Mouse (Mus musculus) testis, adult 2 months (tissue): ENCODE results near the gene Zwint. TPM values are rescaled to one million over a fixed set of nuclear protein-coding genes. Genes with fewer than 3 reads are reported as not detected.
A peak's percentile ranks its signal among the peaks of the same experiment; 100 is the strongest.

Source experiments
- H3K27ac ChIP-seq: fragments of 200-500 bp; 2 replicates; pipeline ENCODE4 v1.5.1; 2012; ENCODE audit warnings: low read depth, low read length; ENCODE audit not compliant: control insufficient read depth, insufficient read depth
- H3K27me3 ChIP-seq: fragments of 200-500 bp; 2 replicates; pipeline ENCODE4 v1.6.1; 2012; ENCODE audit warnings: mild to moderate bottlenecking, low read length, moderate library complexity; ENCODE audit not compliant: control insufficient read depth, insufficient read depth
- H3K36me3 ChIP-seq: fragments of 200-500 bp; 2 replicates; pipeline ENCODE4 v1.6.1; 2012; ENCODE audit warnings: mild to moderate bottlenecking, low read length; ENCODE audit not compliant: control insufficient read depth, insufficient read depth
- H3K4me1 ChIP-seq: fragments of 200-500 bp; 2 replicates; pipeline ENCODE4 v1.6.1; 2012; ENCODE audit warnings: low read length; ENCODE audit not compliant: control insufficient read depth, insufficient read depth
- H3K4me3 ChIP-seq: fragments of 200-500 bp; 2 replicates; pipeline ENCODE4 v1.5.1; 2012; ENCODE audit warnings: low read depth, mild to moderate bottlenecking, low read length, moderate library complexity, mixed read lengths; ENCODE audit not compliant: control insufficient read depth
- CTCF ChIP-seq: fragments of 200-500 bp; IDR thresholded peaks from 2 replicates; pipeline ENCODE4 v1.5.1; 2012; ENCODE audit warnings: low read depth, mild to moderate bottlenecking, inconsistent platforms, low read length, moderate library complexity; ENCODE audit not compliant: control insufficient read depth, insufficient read depth, insufficient replicate concordance
- POLR2A ChIP-seq: fragments of 200-500 bp; IDR thresholded peaks from 2 replicates; pipeline ENCODE4 v1.6.1; 2012; ENCODE audit warnings: low read depth, mild to moderate bottlenecking, inconsistent platforms, low read length, moderate library complexity; ENCODE audit not compliant: control insufficient read depth
- polyA plus RNA-seq: library from polyadenylated mRNA; depleted of rRNA; stranded (reverse); fragments of >200 nt; gene quantifications from 2 replicates; pipeline ENCODE4 v1.2.3, GENCODE M21; 2012; rRNA removed

Gene Zwint
- 39.0 and 52.8 TPM in 2 replicates for polyA plus RNA-seq

DNA sequence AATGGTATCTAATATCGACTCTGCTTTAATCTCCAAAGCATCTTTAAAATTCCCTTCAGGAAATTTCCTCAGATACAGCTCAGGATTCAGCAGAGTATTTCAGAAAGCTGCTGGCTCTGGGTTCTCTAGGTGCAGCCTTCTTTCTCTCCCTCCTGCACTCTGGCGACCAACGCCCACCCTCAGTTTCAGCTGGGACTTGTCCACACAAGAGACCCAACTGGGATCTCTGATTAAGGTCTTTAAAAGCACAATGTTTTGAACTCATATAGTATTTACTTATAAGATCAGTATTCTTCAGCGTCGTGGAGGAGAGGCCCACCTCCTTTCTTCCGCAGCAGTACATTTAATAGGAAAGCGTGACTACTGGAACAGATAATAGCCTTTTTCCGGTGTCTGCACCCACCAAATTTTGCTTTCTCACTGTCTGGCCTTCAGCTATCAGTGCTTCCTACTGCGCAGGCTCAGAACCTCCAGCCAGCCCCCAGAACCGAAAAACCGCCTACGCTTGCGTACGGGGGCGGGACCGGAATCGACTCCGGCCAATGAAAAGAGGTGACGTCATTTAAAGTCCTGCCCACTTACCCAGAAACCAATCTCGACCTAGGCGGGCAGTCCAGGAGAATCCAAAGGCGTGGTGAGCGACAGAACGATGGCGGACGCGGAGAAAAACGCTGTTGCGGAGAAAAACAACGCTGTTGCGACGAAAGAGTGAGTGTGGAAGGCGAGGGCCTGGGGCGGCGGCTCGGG, at the start of gene Zwint:
Gene Zwint (plus strand): TSS at position 576 of the 747 bp plus-strand sequence.
- Histone ChIP-seq H3K4me3 (peak within 1 kb of the TSS; percentile 100), H3K27ac (peak within 1 kb of the TSS; percentile 96), H3K27me3 (no peaks in the 10 kb centered on the region), H3K36me3 (peaks cover 2% of the 10 kb centered on the region), H3K4me1 (peaks cover 10% of the 10 kb centered on the region)
- peak; percentile 94 for TF ChIP-seq POLR2A
- TF ChIP-seq CTCF, result no peak

DNA sequence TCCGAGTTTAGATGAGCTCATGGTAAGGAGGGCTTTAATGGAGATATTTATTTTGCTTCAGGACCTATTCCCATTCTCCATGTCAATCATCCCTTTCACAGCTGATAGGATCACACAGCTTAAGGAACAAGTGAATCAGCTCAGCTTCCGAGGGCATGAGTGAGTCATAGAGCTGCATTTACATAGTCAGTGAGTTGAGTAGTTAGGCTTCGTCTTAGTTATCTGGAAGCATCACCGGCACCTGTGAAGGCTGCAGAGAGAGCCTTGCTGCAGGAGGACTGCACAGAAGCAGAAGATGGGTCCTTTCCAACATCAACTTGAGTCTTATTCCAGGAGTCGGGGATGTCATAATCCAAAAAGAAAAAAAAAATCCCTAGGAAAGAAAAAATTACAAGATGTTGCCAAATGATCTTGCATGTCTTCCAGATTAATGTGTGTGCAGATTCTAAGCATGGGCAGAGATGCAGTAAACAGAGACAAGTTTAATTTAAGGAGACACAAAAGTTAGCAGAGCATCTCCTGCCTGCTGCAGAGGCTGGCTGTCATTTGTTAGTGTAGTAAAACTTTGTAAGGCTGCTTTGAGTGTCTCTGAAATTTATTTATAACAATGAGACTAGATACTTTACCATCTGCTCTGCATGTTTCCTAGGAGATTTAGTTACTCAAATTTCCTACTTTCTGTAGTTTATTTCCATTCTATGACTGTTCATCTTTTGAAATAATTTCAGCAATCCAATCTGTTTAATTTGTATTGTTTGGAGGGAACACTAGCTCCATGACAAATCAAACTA, 41.3 kb upstream of the Zwint start:
- H3K27me3 ChIP-seq, result no peaks in the 10 kb centered on the region
- no peaks in the 10 kb centered on the region for H3K4me1 ChIP-seq
- no peaks in the 10 kb centered on the region for H3K36me3 ChIP-seq
- TF ChIP-seq CTCF (no peak), POLR2A (no peak)
- H3K27ac ChIP-seq, result no peak overlapping the region
- no peak overlapping the region for H3K4me3 ChIP-seq

DNA sequence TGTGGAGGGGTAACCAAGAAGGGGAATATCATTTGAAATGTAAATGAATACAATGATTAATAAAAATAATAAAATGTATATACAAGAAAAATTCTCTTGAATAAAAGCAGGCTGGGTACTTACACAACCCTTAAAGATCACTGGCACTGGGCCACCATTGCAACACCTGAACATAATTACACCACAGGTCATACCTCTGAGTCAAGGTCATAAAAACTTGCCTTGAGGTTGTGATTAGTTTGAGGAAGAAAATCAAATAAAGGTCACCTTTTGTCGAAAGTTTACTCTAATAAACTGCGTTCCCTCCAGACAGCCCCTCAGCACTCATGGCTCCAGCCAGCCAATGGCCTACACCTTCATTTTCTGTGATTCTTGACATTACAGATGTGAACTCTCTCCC, 38.5 kb upstream of the Zwint start:
- H3K36me3 ChIP-seq, result no peaks in the 10 kb centered on the region
- no peak for TF ChIP-seq CTCF
- no peak for TF ChIP-seq POLR2A
- no peak overlapping the region for H3K27ac ChIP-seq
- no peak overlapping the region for H3K4me3 ChIP-seq
- H3K27me3 ChIP-seq, result no peaks in the 10 kb centered on the region
- no peaks in the 10 kb centered on the region for H3K4me1 ChIP-seq

DNA sequence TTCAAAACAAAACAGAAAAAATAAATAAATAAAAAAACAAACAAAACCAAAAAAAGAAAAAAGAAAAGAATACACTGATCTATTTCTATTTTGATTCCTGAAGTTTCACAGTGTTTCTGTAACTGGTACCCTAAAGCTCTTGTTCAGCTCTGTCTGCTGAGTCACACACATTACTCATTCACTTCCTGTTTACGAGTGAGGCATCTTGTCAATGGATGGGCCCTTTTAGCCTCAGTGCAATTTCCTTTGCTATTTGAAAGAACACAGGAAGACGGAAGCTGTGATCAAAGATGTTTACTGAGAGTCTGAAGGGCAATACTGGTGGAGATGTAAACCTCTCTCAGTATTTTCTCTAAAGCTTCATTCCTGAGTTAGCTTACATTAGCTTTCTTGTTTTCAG, 34.1 kb upstream of the Zwint start:
- no peaks in the 10 kb centered on the region for H3K36me3 ChIP-seq
- H3K27me3 ChIP-seq, result no peaks in the 10 kb centered on the region
- H3K4me3 ChIP-seq, result no peak overlapping the region
- TF ChIP-seq POLR2A, result no peak
- TF ChIP-seq CTCF, result no peak
- no peaks in the 10 kb centered on the region for H3K4me1 ChIP-seq
- no peak overlapping the region for H3K27ac ChIP-seq

DNA sequence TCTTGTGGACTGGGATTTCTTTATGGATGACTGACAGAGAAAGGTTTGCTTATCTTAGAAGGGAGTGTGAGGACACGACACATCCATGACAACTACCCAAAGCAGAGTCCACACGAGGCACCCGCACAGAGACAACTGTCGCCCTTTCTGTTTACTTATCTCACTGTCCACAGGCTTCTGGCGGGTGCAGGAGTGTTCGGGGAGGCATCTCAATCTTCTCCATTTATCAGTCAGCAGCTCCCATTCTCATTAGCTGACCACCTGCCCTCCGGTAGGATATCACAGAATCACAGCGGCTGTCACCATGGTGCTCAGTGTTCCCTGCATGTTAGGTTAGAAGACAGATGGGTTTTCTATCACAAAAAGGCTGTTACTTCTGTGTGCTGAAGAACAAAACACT, 31.1 kb upstream of the Zwint start:
- Histone ChIP-seq H3K27me3 (no peaks in the 10 kb centered on the region), H3K4me3 (no peak overlapping the region), H3K4me1 (no peaks in the 10 kb centered on the region), H3K36me3 (no peaks in the 10 kb centered on the region), H3K27ac (no peak overlapping the region)
- TF ChIP-seq CTCF, result no peak
- no peak for TF ChIP-seq POLR2A

DNA sequence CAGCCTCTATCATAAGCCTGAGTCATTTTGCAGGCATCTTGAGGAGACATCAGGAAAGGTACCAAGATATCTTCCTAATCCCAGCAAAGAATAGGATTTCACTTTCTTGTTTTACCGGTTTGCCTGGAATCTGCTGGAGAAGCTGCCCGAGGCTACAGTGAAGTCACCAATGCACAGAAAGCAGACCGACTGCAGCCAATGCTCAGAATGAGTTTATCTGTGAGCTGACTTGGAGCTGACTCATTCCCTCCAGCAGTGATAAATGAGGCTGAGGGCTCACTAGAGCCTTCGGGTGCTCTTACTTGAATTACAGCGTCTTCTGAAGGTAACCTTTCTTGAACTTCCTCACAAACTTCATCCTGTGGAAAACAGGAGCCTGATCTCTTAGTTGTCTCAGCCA, 20.5 kb upstream of the Zwint start:
- Histone ChIP-seq H3K27ac (no peak overlapping the region), H3K27me3 (no peaks in the 10 kb centered on the region), H3K4me1 (no peaks in the 10 kb centered on the region), H3K36me3 (no peaks in the 10 kb centered on the region), H3K4me3 (no peak overlapping the region)
- TF ChIP-seq POLR2A (no peak), CTCF (no peak)

DNA sequence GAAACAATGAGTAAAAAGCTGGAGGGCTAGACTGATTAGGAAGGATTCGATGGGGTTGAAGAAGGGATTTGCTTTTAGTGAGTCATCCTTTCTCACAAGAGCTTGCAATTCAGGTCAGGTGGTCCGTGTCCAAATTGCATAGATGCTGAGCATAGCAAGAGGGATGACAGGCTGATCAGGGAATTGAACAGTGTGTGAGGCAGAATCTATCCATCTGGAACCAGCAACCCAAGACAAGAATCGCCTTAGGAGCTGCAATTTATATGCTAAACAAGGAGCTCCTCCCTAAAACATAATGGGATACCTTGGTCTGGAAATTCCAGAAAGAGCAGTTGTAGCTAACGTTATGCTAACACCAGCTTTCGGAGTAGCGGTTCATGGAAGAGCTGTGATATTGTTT, 3.8 kb upstream of the Zwint start:
- peaks cover 8% of the 10 kb centered on the region for H3K4me1 ChIP-seq
- H3K4me3 ChIP-seq, result no peak overlapping the region; the same call in 1 of the 2 replicates
- H3K27me3 ChIP-seq, result no peaks in the 10 kb centered on the region
- TF ChIP-seq POLR2A (no peak), CTCF (no peak)
- no peaks in the 10 kb centered on the region for H3K36me3 ChIP-seq
- H3K27ac ChIP-seq, result no peak overlapping the region
